Mouse (Mus musculus): ENCODE measurements around the gene Fam186b.

DNA sequence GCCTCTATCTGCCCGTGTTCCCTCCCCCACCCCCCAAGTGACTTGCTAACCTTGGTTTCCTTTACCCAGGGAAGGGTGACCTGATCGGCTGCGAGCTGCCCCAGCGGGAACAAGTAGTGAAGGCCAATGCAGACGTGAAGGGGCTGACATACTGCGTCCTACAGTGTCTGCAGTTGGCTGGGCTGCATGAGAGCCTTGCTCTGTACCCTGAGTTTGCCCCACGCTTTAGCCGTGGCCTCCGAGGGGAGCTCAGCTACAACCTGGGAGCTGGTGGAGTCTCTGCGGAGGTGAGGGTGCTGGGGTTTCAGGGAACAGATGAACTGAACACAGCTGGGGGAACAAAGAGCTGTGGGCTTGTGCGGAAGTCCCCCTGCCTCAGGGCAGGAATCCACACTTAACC, 57.7 kb downstream of the Fam186b start:
- no peak for TF ChIP-seq CTCF (IDR thresholded peaks at IDR 0.05; ENCODE audit: low read depth, low read length)
- TF ChIP-seq POLR2A (IDR thresholded peaks at IDR 0.05; ENCODE audit: extremely low read depth, insufficient read depth, low read length): no peak
